Mouse (Mus musculus) megakaryocyte, embryonic 14.5 days (primary cell): ENCODE measurements at regions not wholly inside any gene's neighbourhood (a gene's known extent, or its start where the extent isn't known, plus 50 kb on each side); places are given as distances from the start of the nearest gene placed in this dataset.

ENCODE experiments used
- FLI1 ChIP-seq: IDR thresholded peaks from 2 replicates; pipeline ENCODE4 v1.6.1; 2012; ENCODE audit warnings: low read length, inconsistent platforms, mixed read lengths
- GATA1 ChIP-seq: IDR thresholded peaks from 3 replicates; pipeline ENCODE4 v1.6.1; 2012; ENCODE audit warnings: mixed read lengths, low read length, inconsistent platforms, borderline replicate concordance

DNA sequence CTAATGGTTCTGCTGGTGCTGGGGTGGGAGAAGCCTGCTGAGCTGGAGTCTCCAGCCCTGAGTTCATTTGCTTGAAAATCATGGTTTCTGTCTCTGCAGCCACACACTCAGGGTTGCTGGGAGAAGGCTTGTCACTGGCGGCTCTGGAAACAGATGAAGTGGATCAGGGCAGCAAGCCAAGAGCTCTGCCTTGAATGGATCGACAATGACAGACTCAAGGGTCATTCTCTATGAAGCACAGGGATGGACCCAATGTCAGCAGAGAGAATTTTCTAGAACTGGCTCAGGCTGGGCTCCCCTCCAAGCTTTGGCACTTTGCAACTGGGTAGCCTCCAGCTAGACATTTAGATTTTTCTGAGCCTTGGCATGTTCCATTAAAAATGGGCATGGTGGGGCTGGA is 184.7 kb upstream of the Mocs1 start:
- no peak for TF ChIP-seq FLI1
- TF ChIP-seq GATA1, result no peak
